Mouse (Mus musculus) intestine, embryonic 16.5 days (tissue): Measurements from ENCODE around the gene Bmper. TPM values are rescaled to one million over a fixed set of nuclear protein-coding genes. Genes with fewer than 3 reads are reported as not detected.

ENCODE experiments used
- ATAC-seq: fragments of 200-750 bp; cut with Nextera tagmentation; 2 replicates; pipeline ENCODE4 v1.8.0; 2017; ENCODE audit warnings: moderate TSS enrichment, moderate library complexity
- H3K27ac ChIP-seq: fragments of 300-500 bp; sonication (generic); 2 replicates; pipeline ENCODE4 v1.5.1; 2014; ENCODE audit warnings: mild to moderate bottlenecking, low read length
- H3K27me3 ChIP-seq: fragments of 300-500 bp; sonication (generic); replicated peaks from 2 replicates; pipeline ENCODE4 v1.6.1; 2014; ENCODE audit warnings: low read length, control low read depth, mixed read lengths; ENCODE audit not compliant: control insufficient read depth, insufficient read depth
- H3K36me3 ChIP-seq: fragments of 300-500 bp; sonication (generic); 2 replicates; pipeline ENCODE4 v1.6.1; 2014; ENCODE audit warnings: low read length, control low read depth; ENCODE audit not compliant: control insufficient read depth, insufficient read depth
- H3K4me1 ChIP-seq: fragments of 300-500 bp; sonication (generic); 2 replicates; pipeline ENCODE4 v1.6.1; 2014; ENCODE audit warnings: low read length, control low read depth, mixed read lengths; ENCODE audit not compliant: control insufficient read depth, insufficient read depth
- H3K4me2 ChIP-seq: fragments of 300-500 bp; sonication (generic); 2 replicates; pipeline ENCODE4 v1.6.1; 2014; ENCODE audit warnings: low read depth, low read length, control low read depth
- H3K4me3 ChIP-seq: fragments of 300-500 bp; sonication (generic); 2 replicates; pipeline ENCODE4 v1.5.1; 2014; ENCODE audit warnings: mild to moderate bottlenecking, low read length
- H3K9ac ChIP-seq: fragments of 300-500 bp; sonication (generic); 2 replicates; pipeline ENCODE4 v1.6.1; 2014; ENCODE audit warnings: low read depth, low read length
- H3K9me3 ChIP-seq: fragments of 300-500 bp; sonication (generic); 2 replicates; pipeline ENCODE4 v1.6.1; 2016; ENCODE audit warnings: low read length, control low read depth; ENCODE audit not compliant: control insufficient read depth
- WGBS: fragments of 180-500 bp; shearing (Covaris S2); extraction: QIAGEN DNeasy Blood & Tissue Kit; methylation state at CpG from one replicate; pipeline ENCODE4 v1.1.7; 2014; 5-methylcytosine and 5-hydroxymethylcytosine counted together
- polyA plus RNA-seq: library from polyadenylated mRNA; unstranded; fragments of >200 nt; fragmentation: Nextera tagmentation; extraction: Ambion mirVana; gene quantifications from 2 replicates; pipeline ENCODE4 v1.2.1, GENCODE M21; 2015

The Bmper gene
- polyA plus RNA-seq, 1 experiment from 2014 or later: 8.3 TPM

DNA sequence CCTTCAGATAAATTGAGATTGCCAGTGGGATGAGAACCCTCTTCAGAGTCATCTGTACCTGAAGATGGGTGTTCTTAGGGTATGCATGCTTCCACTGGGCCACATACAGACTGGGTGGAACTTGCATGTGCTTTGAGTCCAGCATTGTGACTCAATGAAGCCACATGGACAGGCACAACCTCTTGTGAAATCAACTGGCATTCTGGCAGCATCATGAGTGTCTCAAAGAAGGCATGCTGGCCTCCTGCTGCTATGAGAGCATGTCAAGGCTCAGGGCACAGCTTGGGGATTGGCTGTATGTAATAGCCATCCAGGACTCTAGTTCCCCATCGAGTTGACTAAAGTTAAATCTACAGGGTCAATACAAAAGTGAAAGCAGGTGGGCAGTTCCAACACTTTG lies 200.9 kb downstream of the Bmper start:
- H3K27ac ChIP-seq: no peak overlapping the region
- H3K4me2 ChIP-seq: no peak overlapping the region
- H3K9me3 ChIP-seq: no peaks in the 10 kb centered on the region
- no peaks in the 10 kb centered on the region for H3K27me3 ChIP-seq
- ATAC-seq: no peak
- no peaks in the 10 kb centered on the region for H3K4me1 ChIP-seq
- no peak overlapping the region for H3K9ac ChIP-seq
- H3K36me3 ChIP-seq: no peaks in the 10 kb centered on the region
- WGBS: 64% methylated on average over 1 of the region's 1 CpGs
- H3K4me3 ChIP-seq: no peak overlapping the region

DNA sequence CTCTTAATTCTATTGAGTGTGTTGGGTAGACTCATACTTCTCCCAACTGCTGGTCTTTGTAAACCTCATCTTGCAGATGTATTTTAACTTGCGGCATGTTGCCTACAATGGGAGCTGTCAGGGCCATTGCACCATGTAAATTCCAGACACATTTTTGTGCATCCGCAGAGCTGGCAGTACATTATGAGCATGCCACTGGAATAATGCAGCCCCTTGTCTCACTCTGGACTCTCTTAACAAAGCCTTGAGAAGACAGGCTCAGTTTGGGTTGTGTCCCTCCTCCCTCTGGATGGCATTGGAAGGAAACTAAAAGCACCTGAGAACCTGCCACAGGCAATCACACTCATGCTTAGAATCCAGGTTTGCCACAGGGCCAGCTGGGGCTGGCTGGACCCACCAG lies 209.8 kb downstream of the Bmper start:
- ATAC-seq: no peak
- WGBS: 82% methylated on average over 2 of the region's 2 CpGs
- no peak overlapping the region for H3K27ac ChIP-seq

DNA sequence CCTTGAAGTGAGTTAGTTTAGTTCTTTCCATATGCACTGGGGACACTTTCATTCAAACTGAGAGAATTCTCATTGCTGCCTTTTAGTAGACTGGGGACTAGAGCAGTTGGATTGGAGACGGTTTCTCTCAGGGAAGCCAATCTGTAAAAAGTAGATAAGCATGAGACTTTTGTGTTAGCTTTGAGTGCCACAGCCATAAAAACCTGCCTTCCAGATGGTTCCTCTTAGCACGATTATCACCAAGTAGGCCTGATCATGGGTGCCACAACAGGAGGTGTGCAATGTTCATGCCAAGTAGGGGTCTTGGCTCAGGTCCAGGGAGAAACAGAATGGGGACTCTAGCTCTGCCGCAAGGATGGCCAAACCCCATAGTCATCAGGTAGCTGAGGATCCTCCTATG lies 210.4 kb downstream of the Bmper start:
- no peak overlapping the region for H3K4me2 ChIP-seq
- no peaks in the 10 kb centered on the region for H3K9me3 ChIP-seq
- H3K27ac ChIP-seq: no peak overlapping the region
- no peak overlapping the region for H3K4me3 ChIP-seq
- no peaks in the 10 kb centered on the region for H3K4me1 ChIP-seq
- no peaks in the 10 kb centered on the region for H3K36me3 ChIP-seq
- WGBS: 83% methylated on average over 3 of the region's 3 CpGs
- H3K27me3 ChIP-seq: no peaks in the 10 kb centered on the region
- H3K9ac ChIP-seq: no peak overlapping the region
- ATAC-seq: no peak

More for the DNA sequence above, 209.8 kb downstream of the Bmper start:
- H3K36me3 ChIP-seq: no peaks in the 10 kb centered on the region
- no peak overlapping the region for H3K4me3 ChIP-seq
- no peaks in the 10 kb centered on the region for H3K27me3 ChIP-seq
- no peaks in the 10 kb centered on the region for H3K9me3 ChIP-seq
- no peak overlapping the region for H3K9ac ChIP-seq
- H3K4me2 ChIP-seq: no peak overlapping the region
- no peaks in the 10 kb centered on the region for H3K4me1 ChIP-seq

GRCm38 (mm10) chr9:23436751-23437150 lies 213.9 kb downstream of the Bmper start:
- 61% methylated on average over 6 of the region's 6 CpGs for WGBS
- Histone ChIP-seq H3K4me2 (no peak overlapping the region), H3K27me3 (no peaks in the 10 kb centered on the region), H3K9me3 (no peaks in the 10 kb centered on the region), H3K4me1 (no peaks in the 10 kb centered on the region), H3K27ac (no peak overlapping the region), H3K36me3 (no peaks in the 10 kb centered on the region), H3K4me3 (no peak overlapping the region), H3K9ac (no peak overlapping the region)
- ATAC-seq: no peak

DNA sequence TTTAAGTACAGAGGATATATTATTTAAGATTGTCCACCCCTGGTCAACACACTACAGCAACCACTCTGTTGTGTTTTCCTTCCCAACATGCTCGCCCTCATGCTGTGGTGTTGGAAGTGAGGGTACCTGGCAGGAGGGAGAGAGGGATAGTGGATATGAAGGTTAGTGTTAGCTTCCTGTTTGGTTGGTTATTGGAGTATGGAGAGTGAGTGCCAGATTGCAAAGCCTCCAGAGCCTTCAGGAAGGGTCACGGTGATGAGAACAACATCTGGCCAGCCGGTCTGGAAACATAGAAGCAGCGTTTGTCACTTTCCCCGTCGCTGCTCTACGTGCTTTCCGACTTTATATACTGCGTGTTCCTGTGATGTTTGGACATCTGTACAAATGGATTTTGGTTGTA lies 215.8 kb downstream of the Bmper start:
- Histone ChIP-seq H3K4me2 (no peak overlapping the region), H3K27me3 (no peaks in the 10 kb centered on the region), H3K4me3 (no peak overlapping the region), H3K4me1 (no peaks in the 10 kb centered on the region), H3K27ac (no peak overlapping the region), H3K9me3 (no peaks in the 10 kb centered on the region), H3K9ac (no peak overlapping the region), H3K36me3 (no peaks in the 10 kb centered on the region)
- WGBS: 74% methylated on average over 9 of the region's 9 CpGs
- no peak for ATAC-seq

DNA sequence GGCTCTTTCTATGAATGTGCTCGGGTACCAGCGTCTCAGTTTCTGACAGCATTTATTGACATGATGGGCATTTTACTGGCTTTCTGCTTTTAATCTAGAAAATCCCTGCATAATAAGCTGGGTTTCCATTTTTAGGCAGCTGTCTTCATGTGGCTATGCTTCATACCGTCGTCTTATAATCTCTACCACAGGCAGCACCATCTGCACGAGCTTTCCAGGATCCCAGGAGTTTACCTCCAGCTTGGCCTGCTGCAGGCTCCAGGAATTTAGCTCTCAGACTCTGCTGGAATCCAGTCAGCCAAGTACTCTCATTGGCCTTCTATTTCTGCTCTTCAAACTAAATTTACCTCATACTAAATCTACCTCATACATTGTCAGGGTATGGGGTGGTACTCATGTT lies 219.3 kb downstream of the Bmper start:
- H3K4me1 ChIP-seq: no peaks in the 10 kb centered on the region
- H3K9ac ChIP-seq: no peak overlapping the region
- H3K27ac ChIP-seq: no peak overlapping the region
- H3K9me3 ChIP-seq: no peaks in the 10 kb centered on the region
- H3K36me3 ChIP-seq: no peaks in the 10 kb centered on the region
- no peaks in the 10 kb centered on the region for H3K27me3 ChIP-seq
- WGBS: 54% methylated on average over 5 of the region's 5 CpGs
- no peak overlapping the region for H3K4me3 ChIP-seq
- no peak for ATAC-seq
- H3K4me2 ChIP-seq: no peak overlapping the region

DNA sequence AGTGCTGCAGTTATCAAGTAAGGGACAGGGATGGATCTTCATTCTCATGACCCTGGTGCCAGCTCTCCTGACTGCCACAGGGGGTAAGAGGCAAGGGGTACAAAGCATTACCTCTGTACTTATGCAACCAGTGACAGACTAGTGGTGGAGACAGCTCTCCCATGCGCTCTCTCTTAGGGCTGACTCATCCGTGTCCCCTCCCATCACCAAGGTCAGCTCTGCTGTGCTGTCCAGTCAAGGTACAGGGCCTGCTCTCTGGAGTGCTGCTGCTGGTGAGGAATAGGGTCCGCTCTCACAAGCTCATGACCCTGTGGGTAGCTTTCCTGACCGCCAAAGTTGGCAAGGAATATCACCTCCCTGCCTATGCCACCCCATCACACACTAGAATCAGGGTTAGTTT lies 222.1 kb downstream of the Bmper start:
- no peaks in the 10 kb centered on the region for H3K27me3 ChIP-seq
- no peak for ATAC-seq
- no peaks in the 10 kb centered on the region for H3K4me1 ChIP-seq
- no peak overlapping the region for H3K9ac ChIP-seq
- no peak overlapping the region for H3K4me3 ChIP-seq
- H3K9me3 ChIP-seq: no peaks in the 10 kb centered on the region
- 85% methylated on average over 4 of the region's 4 CpGs for WGBS
- no peaks in the 10 kb centered on the region for H3K36me3 ChIP-seq
- no peak overlapping the region for H3K27ac ChIP-seq
- H3K4me2 ChIP-seq: no peak overlapping the region

DNA sequence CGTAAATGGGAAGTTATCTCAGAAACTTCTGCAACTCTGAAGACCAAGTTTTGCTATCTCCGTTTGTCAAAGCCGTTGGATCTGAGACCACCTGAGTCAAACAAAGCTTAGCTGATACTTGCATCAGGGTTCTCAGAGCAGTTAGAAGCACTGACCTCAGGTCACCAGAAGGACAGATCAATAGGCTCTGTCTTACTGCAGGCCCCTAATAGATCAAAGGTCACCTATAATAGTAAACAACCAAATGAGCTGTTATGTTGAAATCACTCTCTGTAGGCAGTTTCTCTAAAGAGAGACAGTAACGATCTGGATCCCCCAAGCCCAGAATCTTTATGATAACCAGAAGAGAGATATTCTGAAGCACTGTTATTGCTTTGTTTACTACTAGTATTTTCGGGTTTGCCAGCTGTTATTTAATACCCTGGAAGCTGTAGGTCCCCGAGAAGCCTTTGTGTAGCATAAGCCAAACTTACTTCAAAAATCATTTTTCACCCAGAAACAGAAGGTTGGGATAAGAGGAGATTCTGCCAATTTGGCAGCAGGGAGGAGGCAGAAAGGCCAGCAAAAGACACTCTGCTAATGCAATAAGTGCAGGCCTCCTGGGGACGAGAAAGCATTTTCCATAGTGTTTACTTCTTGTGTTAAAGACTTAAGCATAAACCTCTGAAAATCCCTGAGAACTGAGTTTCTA lies 224.5 kb downstream of the Bmper start:
- Histone ChIP-seq H3K4me2 (no peak overlapping the region), H3K27me3 (no peaks in the 10 kb centered on the region), H3K4me1 (no peaks in the 10 kb centered on the region), H3K9ac (no peak overlapping the region), H3K4me3 (no peak overlapping the region), H3K9me3 (no peaks in the 10 kb centered on the region), H3K36me3 (no peaks in the 10 kb centered on the region), H3K27ac (no peak overlapping the region)
- ATAC-seq: no peak
- WGBS: 47% methylated on average over 7 of the region's 7 CpGs

DNA sequence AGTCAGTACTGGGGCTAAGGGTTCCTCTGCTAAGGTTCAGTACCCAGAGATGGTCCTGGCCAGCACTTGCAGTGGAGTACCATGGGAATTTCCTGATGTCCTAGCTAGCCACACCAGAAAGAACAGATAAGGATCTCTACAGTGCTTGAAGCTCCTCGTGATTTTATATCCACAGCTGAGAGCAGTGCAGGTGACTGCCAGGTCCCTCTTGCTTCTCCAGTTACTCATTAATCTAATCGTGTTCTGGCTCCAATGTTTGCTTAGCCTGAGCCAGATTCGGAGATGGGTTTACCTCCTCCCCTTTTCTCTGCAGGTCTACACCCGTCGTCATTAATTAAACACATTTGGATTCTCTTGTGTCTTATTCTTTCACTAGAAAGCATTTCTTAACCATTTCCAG lies 230.4 kb downstream of the Bmper start:
- H3K4me1 ChIP-seq: 0 out of 2 replicates have a peak, but pooled peaks cover 4% of the 10 kb centered on the region
- 26% methylated on average over 5 of the region's 5 CpGs for WGBS
- H3K9ac ChIP-seq: no peak overlapping the region
- H3K9me3 ChIP-seq: no peaks in the 10 kb centered on the region
- no peaks in the 10 kb centered on the region for H3K36me3 ChIP-seq
- no peak overlapping the region for H3K27ac ChIP-seq
- no peaks in the 10 kb centered on the region for H3K27me3 ChIP-seq
- peak; percentile 94 for ATAC-seq
- no peak overlapping the region for H3K4me2 ChIP-seq
- no peak overlapping the region for H3K4me3 ChIP-seq

GRCm38 (mm10) chr9:23457186-23457585 lies 234.3 kb downstream of the Bmper start:
- Histone ChIP-seq H3K27ac (no peak overlapping the region), H3K4me2 (no peak overlapping the region), H3K9me3 (no peaks in the 10 kb centered on the region), H3K27me3 (no peaks in the 10 kb centered on the region), H3K36me3 (no peaks in the 10 kb centered on the region), H3K4me1 (0 out of 2 replicates have a peak, but pooled peaks cover 4% of the 10 kb centered on the region), H3K4me3 (no peak overlapping the region), H3K9ac (no peak overlapping the region)
- no peak for ATAC-seq
- WGBS: 62% methylated on average over 3 of the region's 3 CpGs
